Mouse (Mus musculus): ENCODE measurements around the gene Cyp2d26.

GRCm38 (mm10) chr15:82822347-82822746, 28.3 kb upstream of the Cyp2d26 start:
- TF ChIP-seq POLR2A (IDR thresholded peaks at IDR 0.05; ENCODE audit: low read depth, low read length) (no peak), CTCF (IDR thresholded peaks at IDR 0.05; ENCODE audit: extremely low read depth, insufficient read depth, insufficient read length, insufficient replicate concordance) (no peak)
